Comparison of ENCODE assay signal across 1 mouse cellular context in genomic region chr7:143556964-143557610, GRCm38 (mm10).
TF ChIP-seq lines count a peak whose summit lies in the region.

No protein-coding gene starts in this region.

TF ChIP-seq in MEL, 35 proteins besides CTCF, POLR2A, EP300 and RAD21 (continued from another document):
- TF ChIP-seq MYC (IDR thresholded peaks at IDR 0.05; ENCODE audit: low read depth, low read length) (peak; percentile 72; the same call in 1 of the 2 replicates), BHLHE40 (IDR thresholded peaks at IDR 0.05; ENCODE audit: borderline replicate concordance, low read depth, low read length) (no peak), TAL1 (IDR thresholded peaks at IDR 0.05; ENCODE audit: low read length) (peak; percentile 77), POLR2AphosphoS2 (IDR thresholded peaks at IDR 0.05; ENCODE audit: low read length) (peak; percentile 67; the same call in 1 of the 2 replicates)
